Mouse (Mus musculus) G1E (cell line): ENCODE results near the gene Usp1. TPM values are rescaled to one million over a fixed set of nuclear protein-coding genes. Genes with fewer than 3 reads are reported as not detected.
"Not testable (repeated sequence)": the region's sequence is repeated elsewhere in the genome, so short reads cannot be mapped to it uniquely, and the experiment has no call there.

ENCODE experiments used
- ATAC-seq: 2 replicates; pipeline ENCODE4 v1.8.0; 2016; ENCODE audit warnings: mild to moderate bottlenecking; ENCODE audit not compliant: insufficient number of reproducible peaks, poor library complexity, low FRiP score, severe bottlenecking; ENCODE audit errors: extremely low read depth
- DNase-seq: peaks from one replicate; pipeline ENCODE4 v3.0.0; 2012; ENCODE audit warnings: low spot score
- H3K27me3 ChIP-seq: 2 replicates; pipeline ENCODE4 v1.6.1; 2012; ENCODE audit warnings: mild to moderate bottlenecking, low read length, inconsistent platforms; ENCODE audit not compliant: insufficient read depth
- H3K36me3 ChIP-seq: replicated peaks from 2 replicates; pipeline ENCODE3; 2012; ENCODE audit warnings: mild to moderate bottlenecking, inconsistent platforms
- H3K4me1 ChIP-seq: 2 replicates; pipeline ENCODE4 v1.6.1; 2012; ENCODE audit warnings: low read depth, low read length, inconsistent platforms, mixed read lengths; ENCODE audit not compliant: insufficient read depth
- H3K4me3 ChIP-seq: 2 replicates; pipeline ENCODE4 v1.5.1; 2012; ENCODE audit warnings: low read depth, mild to moderate bottlenecking, inconsistent platforms, low read length, moderate library complexity, mixed read lengths
- H3K9me3 ChIP-seq: replicated peaks from 2 replicates; pipeline ENCODE4 v1.6.1; 2012; ENCODE audit warnings: inconsistent platforms
- CTCF ChIP-seq: IDR thresholded peaks from 2 replicates; pipeline ENCODE4 v1.5.1; 2012; ENCODE audit warnings: low read depth, low read length, inconsistent platforms, mixed read lengths
- GATA1 ChIP-seq: IDR thresholded peaks from 2 replicates; pipeline ENCODE4 v1.6.1; 2012; ENCODE audit warnings: borderline replicate concordance, low read length, inconsistent platforms, mixed read lengths
- GATA2 ChIP-seq: IDR thresholded peaks from 2 replicates; pipeline ENCODE4 v1.6.1; 2012; ENCODE audit warnings: low read depth, low read length, inconsistent platforms, borderline replicate concordance
- POLR2AphosphoS5 ChIP-seq: IDR thresholded peaks from 2 replicates; pipeline ENCODE4 v1.6.1; 2012; ENCODE audit warnings: low read depth, low read length, inconsistent platforms; ENCODE audit not compliant: insufficient replicate concordance
- TAL1 ChIP-seq: conservative IDR thresholded peaks from 2 replicates; pipeline ENCODE4 v1.6.1; 2012; ENCODE audit warnings: low read depth, low read length, inconsistent platforms, mixed read lengths
- polyA plus RNA-seq: library from polyadenylated mRNA; stranded (reverse); fragments of >175 nt; gene quantifications from 2 replicates; pipeline ENCODE4 v1.2.3, GENCODE M21; 2012
- total RNA-seq, 2 experiments: library from RNA; stranded (forward) in 1 of 2; stranded (reverse) in 1 of 2; fragments of 200-1000 nt in 1 of 2; fragments of >200 nt in 1 of 2; fragmentation: Nextera tagmentation in 1 of 2; gene quantifications; 2 replicates each; pipeline ENCODE4 v1.2.3; 2014 to 2017

The Usp1 gene
- total and polyA plus RNA-seq, 3 experiments: 137 to 562 (median 185) TPM

- 0 out of 2 replicates have a peak, but pooled peaks cover 5% of the 10 kb centered on the region for H3K9me3 ChIP-seq
- no peaks in the 10 kb centered on the region for H3K36me3 ChIP-seq
- no peaks in the 10 kb centered on the region for H3K4me1 ChIP-seq
- TF ChIP-seq CTCF: no peak
- TF ChIP-seq GATA1: no peak
- no peak for TF ChIP-seq POLR2AphosphoS5
- TF ChIP-seq GATA2: no peak
- no peak for TF ChIP-seq TAL1
- no peaks in the 10 kb centered on the region for H3K27me3 ChIP-seq
- ATAC-seq (no peak), DNase-seq (no peak)
- no peak overlapping the region for H3K4me3 ChIP-seq
Measured at GRCm38 (mm10) chr4:98978693-98979092, 55.1 kb downstream of the Usp1 start.

GRCm38 (mm10) chr4:98979976-98980375 is 56.4 kb downstream of the Usp1 start:
- H3K27me3 ChIP-seq, ATAC-seq, DNase-seq: not testable (repeated sequence)

DNA sequence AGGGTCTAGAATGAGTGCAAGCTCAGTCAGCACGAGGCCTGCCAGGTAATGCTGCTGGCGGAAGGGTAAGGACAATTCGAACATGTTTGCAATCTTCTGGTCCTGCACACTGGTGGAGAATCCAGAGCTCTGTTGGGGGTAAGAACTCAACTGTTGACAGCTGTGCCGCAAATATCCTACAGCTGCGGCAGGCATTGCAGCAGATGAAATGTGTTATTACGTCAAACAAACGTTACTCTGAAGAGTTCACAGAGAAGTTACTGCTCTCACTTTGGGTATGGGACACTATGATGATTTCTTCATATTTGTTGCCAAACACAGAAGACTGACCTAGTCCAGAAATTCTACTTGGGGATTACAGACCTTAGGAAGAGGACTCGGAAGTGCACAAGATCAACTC is 61.1 kb downstream of the Usp1 start:
- Histone ChIP-seq H3K9me3 (peaks cover 11% of the 10 kb centered on the region; the same call in 1 of the 2 replicates), H3K4me1 (no peaks in the 10 kb centered on the region), H3K36me3 (no peaks in the 10 kb centered on the region), H3K27me3 (no peaks in the 10 kb centered on the region), H3K4me3 (no peak overlapping the region)
- DNase-seq (no peak), ATAC-seq (no peak)
- TF ChIP-seq GATA1 (no peak), TAL1 (no peak), POLR2AphosphoS5 (no peak), GATA2 (no peak), CTCF (no peak)

More at GRCm38 (mm10) chr4:98979976-98980375, 56.4 kb downstream of the Usp1 start:
- H3K4me3 ChIP-seq, H3K36me3 ChIP-seq, H3K4me1 ChIP-seq, H3K9me3 ChIP-seq: not testable (repeated sequence)

Other genes with a start within 250 kb of the Usp1 start
- gene L1td1, start 197.1 kb upstream of the Usp1 start, total RNA-seq (2014; fragmentation: Nextera tagmentation): not detected in 2 replicates
- 0.22 TPM in 1 of 2 replicates, not detected in the other for gene L1td1, start 197.1 kb upstream of the Usp1 start, total RNA-seq (2017)
- gene L1td1, start 197.1 kb upstream of the Usp1 start, polyA plus RNA-seq: not detected in 2 replicates
- not detected in 2 replicates for gene Kank4, start 106.3 kb upstream of the Usp1 start, total RNA-seq (2014; fragmentation: Nextera tagmentation)
- gene Kank4, start 106.3 kb upstream of the Usp1 start, total RNA-seq (2017): 0.06 and 0.33 TPM in 2 replicates
- not detected in 2 replicates for gene Kank4, start 106.3 kb upstream of the Usp1 start, polyA plus RNA-seq
- not detected in 2 replicates for gene I0C0044D17Rik, start 100.0 kb upstream of the Usp1 start, total RNA-seq (2014; fragmentation: Nextera tagmentation)
- gene I0C0044D17Rik, start 100.0 kb upstream of the Usp1 start, total RNA-seq (2017): 0.06 TPM in 1 of 2 replicates, not detected in the other
- not detected in 2 replicates for gene I0C0044D17Rik, start 100.0 kb upstream of the Usp1 start, polyA plus RNA-seq
- not detected in 2 replicates for gene Angptl3, start 107.1 kb downstream of the Usp1 start, total RNA-seq (2014; fragmentation: Nextera tagmentation)
- gene Angptl3, start 107.1 kb downstream of the Usp1 start, total RNA-seq (2017): 0.05 and 0.29 TPM in 2 replicates
- not detected in 2 replicates for gene Angptl3, start 107.1 kb downstream of the Usp1 start, polyA plus RNA-seq
- not detected in 2 replicates for gene Dock7, start 197.1 kb downstream of the Usp1 start, total RNA-seq (2014; fragmentation: Nextera tagmentation)
- gene Dock7, start 197.1 kb downstream of the Usp1 start, total RNA-seq (2017): 0.29 and 1.9 TPM in 2 replicates
- not detected in 2 replicates for gene Dock7, start 197.1 kb downstream of the Usp1 start, polyA plus RNA-seq